Mouse (Mus musculus): ENCODE data around the gene Gnai1. TPM values are rescaled to one million over a fixed set of nuclear protein-coding genes. Genes with fewer than 3 reads are reported as not detected.

Gnai1 gene
- total RNA-seq, 1 experiment from 2014 or later = not detected

GRCm38 (mm10) chr5:18292744-18293143 is 67.4 kb downstream of the Gnai1 start:
- no peak for ATAC-seq (replicated peaks; ENCODE audit: insufficient number of reproducible peaks, low FRiP score, low TSS enrichment, poor library complexity, severe bottlenecking)

- ATAC-seq (replicated peaks; ENCODE audit: insufficient number of reproducible peaks, low FRiP score, low TSS enrichment, poor library complexity, severe bottlenecking) = no peak
These were observed 70.6 kb downstream of the Gnai1 start for GRCm38 (mm10) chr5:18289530-18289929.

GRCm38 (mm10) chr5:18288694-18289093 is 71.5 kb downstream of the Gnai1 start:
- ATAC-seq (replicated peaks; ENCODE audit: insufficient number of reproducible peaks, low FRiP score, low TSS enrichment, poor library complexity, severe bottlenecking) = no peak

- no peak for ATAC-seq (replicated peaks; ENCODE audit: insufficient number of reproducible peaks, low FRiP score, low TSS enrichment, poor library complexity, severe bottlenecking)
These were observed 72.1 kb downstream of the Gnai1 start for GRCm38 (mm10) chr5:18288079-18288478.

- ATAC-seq (replicated peaks; ENCODE audit: insufficient number of reproducible peaks, low FRiP score, low TSS enrichment, poor library complexity, severe bottlenecking) = no peak
These were observed 78.1 kb downstream of the Gnai1 start for GRCm38 (mm10) chr5:18282095-18282494.

GRCm38 (mm10) chr5:18274352-18274940 is 85.7 kb downstream of the Gnai1 start:
- ATAC-seq (replicated peaks; ENCODE audit: insufficient number of reproducible peaks, low FRiP score, low TSS enrichment, poor library complexity, severe bottlenecking) = no peak

GRCm38 (mm10) chr5:18273291-18274284 is 86.6 kb downstream of the Gnai1 start:
- ATAC-seq (replicated peaks; ENCODE audit: insufficient number of reproducible peaks, low FRiP score, low TSS enrichment, poor library complexity, severe bottlenecking) = no peak

- no peak for ATAC-seq (replicated peaks; ENCODE audit: insufficient number of reproducible peaks, low FRiP score, low TSS enrichment, poor library complexity, severe bottlenecking)
These were observed 109.7 kb downstream of the Gnai1 start for GRCm38 (mm10) chr5:18250379-18251017.

GRCm38 (mm10) chr5:18249132-18249531 is 111.0 kb downstream of the Gnai1 start:
- ATAC-seq (replicated peaks; ENCODE audit: insufficient number of reproducible peaks, low FRiP score, low TSS enrichment, poor library complexity, severe bottlenecking) = no peak

GRCm38 (mm10) chr5:18229396-18229795 is 130.8 kb downstream of the Gnai1 start:
- no peak for ATAC-seq (replicated peaks; ENCODE audit: insufficient number of reproducible peaks, low FRiP score, low TSS enrichment, poor library complexity, severe bottlenecking)

- no peak for ATAC-seq (replicated peaks; ENCODE audit: insufficient number of reproducible peaks, low FRiP score, low TSS enrichment, poor library complexity, severe bottlenecking)
These were observed 131.3 kb downstream of the Gnai1 start for GRCm38 (mm10) chr5:18228866-18229265.

GRCm38 (mm10) chr5:18220873-18221272 is 139.3 kb downstream of the Gnai1 start:
- ATAC-seq (replicated peaks; ENCODE audit: insufficient number of reproducible peaks, low FRiP score, low TSS enrichment, poor library complexity, severe bottlenecking) = no peak

GRCm38 (mm10) chr5:18218292-18218691 is 141.9 kb downstream of the Gnai1 start:
- no peak for ATAC-seq (replicated peaks; ENCODE audit: insufficient number of reproducible peaks, low FRiP score, low TSS enrichment, poor library complexity, severe bottlenecking)

- ATAC-seq (replicated peaks; ENCODE audit: insufficient number of reproducible peaks, low FRiP score, low TSS enrichment, poor library complexity, severe bottlenecking) = no peak
These were observed 142.3 kb downstream of the Gnai1 start for GRCm38 (mm10) chr5:18217856-18218255.
